Mouse (Mus musculus): ENCODE data around the gene 2310034G01Rik. TPM values are rescaled to one million over a fixed set of nuclear protein-coding genes. Genes with fewer than 3 reads are reported as not detected.

The 2310034G01Rik gene
- 0.37 and 0.41 TPM in 2 replicates for polyA plus RNA-seq (2016; fragmentation: Nextera tagmentation; extraction: Ambion mirVana)

DNA sequence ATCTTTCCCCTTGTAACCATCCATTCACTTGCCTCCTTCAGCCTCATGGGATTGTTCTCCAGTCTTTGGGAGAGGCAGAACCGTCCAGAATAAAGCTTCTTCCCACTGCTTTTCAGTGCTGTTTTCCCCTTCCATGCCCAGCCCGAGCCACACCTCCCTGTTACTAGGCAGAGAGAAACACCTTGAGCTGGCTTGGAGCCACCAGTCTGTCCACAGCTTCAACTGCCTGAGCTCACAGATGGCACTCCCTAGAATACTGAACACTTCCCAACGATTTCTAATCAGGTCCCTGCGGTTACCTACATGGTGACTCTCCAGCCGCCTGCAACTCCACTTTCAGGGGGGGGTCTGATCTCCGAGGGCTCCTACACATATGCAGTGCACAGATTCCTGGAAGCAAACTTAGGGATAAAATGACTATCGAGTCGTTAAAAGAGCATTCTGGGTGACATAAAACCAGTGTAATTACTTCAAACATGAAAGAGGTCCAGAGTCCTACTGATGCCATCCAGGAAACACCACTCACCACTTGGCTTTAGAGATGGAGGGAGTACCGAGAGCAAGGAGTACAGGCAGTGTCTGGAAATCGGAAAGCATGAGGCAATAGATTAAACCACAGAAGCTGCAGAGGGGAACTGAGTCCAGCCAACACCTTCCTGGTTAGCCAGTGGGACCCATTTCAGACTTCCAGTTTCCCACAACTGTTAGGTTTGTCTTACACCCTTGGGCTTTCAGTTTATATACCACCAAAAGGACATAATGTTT, at the start of gene 2310034G01Rik:
Gene 2310034G01Rik (minus strand): TSS at position 135 of the 765 bp plus-strand sequence.
- Histone ChIP-seq H3K36me3 (no peaks in the 10 kb centered on the region), H3K9me3 (replicated peaks) (no peaks in the 10 kb centered on the region), H3K27ac (peak within 1 kb of the TSS; percentile 63; the same call in 1 of the 2 replicates), H3K4me1 (peaks cover 44% of the 10 kb centered on the region), H3K4me3 (peak within 1 kb of the TSS; percentile 71), H3K4me2 (peak within 1 kb of the TSS; percentile 97), H3K9ac (peak within 1 kb of the TSS; percentile 73), H3K27me3 (replicated peaks) (peaks cover 47% of the 10 kb centered on the region)
- WGBS (ENCODE audit: insufficient replicate concordance), result 50% methylated on average over 10 of the region's 10 CpGs
- ATAC-seq, result no peak

DNA sequence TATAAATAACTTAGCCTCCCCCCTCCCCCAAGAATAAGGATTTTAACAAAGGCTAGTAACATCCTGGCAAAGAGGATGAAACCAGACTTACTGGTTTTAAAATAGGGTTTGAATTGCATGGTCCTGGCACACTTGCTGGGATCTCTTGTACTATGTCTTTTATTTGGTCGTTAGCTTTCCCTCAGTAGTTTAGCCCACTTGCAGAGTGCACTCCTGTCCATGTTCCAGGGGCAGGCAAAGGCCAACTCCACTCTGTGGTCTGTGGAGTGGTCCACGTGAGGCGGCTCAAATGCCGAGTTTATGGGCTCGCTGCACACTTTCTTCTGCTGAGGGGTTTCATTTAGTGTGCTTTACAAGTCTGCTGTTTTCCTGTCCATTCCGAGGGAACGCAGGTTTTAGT, 49.8 kb upstream of the 2310034G01Rik start:
- H3K36me3 ChIP-seq, result peaks cover 28% of the 10 kb centered on the region
- 80% methylated on average over 7 of the region's 7 CpGs for WGBS (ENCODE audit: insufficient replicate concordance)
- peaks cover 27% of the 10 kb centered on the region for H3K4me1 ChIP-seq
- H3K27me3 ChIP-seq (replicated peaks), result no peaks in the 10 kb centered on the region
- no peak overlapping the region for H3K4me3 ChIP-seq
- H3K4me2 ChIP-seq, result no peak overlapping the region
- H3K9ac ChIP-seq, result no peak overlapping the region
- H3K27ac ChIP-seq, result no peak overlapping the region
- H3K9me3 ChIP-seq (replicated peaks), result no peaks in the 10 kb centered on the region
- ATAC-seq, result no peak

DNA sequence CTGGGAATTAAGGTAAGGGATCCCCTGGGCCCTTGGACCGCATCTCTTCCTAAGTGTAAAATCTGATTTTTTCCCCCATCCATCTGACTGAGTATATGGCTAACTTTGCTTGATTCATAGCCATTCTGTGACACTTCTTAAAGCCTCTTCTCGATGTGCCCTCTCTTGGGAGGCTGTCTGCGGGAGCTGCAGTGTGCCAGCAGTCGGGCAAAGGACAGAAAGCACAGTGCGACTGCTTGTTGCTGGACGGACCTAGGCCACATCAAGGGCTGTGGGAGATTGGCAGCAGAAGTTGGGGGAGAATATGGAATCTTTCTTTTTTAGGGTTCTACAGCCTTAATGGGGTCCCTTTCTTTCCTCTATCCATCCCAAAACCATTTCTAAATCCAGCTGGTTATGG, 49.3 kb upstream of the 2310034G01Rik start:
- Histone ChIP-seq H3K27me3 (replicated peaks) (no peaks in the 10 kb centered on the region), H3K9ac (no peak overlapping the region), H3K9me3 (replicated peaks) (no peaks in the 10 kb centered on the region), H3K4me3 (no peak overlapping the region), H3K36me3 (peaks cover 27% of the 10 kb centered on the region), H3K4me1 (peaks cover 31% of the 10 kb centered on the region), H3K4me2 (no peak overlapping the region), H3K27ac (no peak overlapping the region)
- WGBS (ENCODE audit: insufficient replicate concordance), result 79% methylated on average over 6 of the region's 6 CpGs
- no peak for ATAC-seq

DNA sequence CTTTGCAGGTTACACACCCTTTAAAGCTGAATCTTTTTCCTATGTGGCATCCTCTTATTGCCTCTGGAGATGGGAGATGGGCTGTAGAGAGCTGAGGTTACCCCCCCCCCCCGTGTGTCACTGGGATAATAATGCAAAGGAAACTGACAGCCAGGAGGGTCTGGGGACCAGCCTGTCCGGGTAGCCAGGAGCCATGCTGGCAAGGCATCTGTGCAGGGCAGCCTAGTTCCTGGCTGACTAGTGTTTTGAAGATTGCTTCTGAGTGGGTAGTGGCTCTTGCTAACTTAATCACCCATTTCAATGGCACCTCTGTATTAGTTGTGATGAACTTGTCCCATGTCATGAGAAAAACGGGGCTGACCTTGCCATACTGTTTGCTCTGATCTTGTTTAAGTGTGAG, 48.3 kb upstream of the 2310034G01Rik start:
- Histone ChIP-seq H3K9me3 (replicated peaks) (no peaks in the 10 kb centered on the region), H3K4me1 (peaks cover 41% of the 10 kb centered on the region), H3K4me3 (no peak overlapping the region), H3K36me3 (peaks cover 20% of the 10 kb centered on the region), H3K27ac (no peak overlapping the region), H3K27me3 (replicated peaks) (no peaks in the 10 kb centered on the region), H3K4me2 (peak overlapping the region; percentile 93), H3K9ac (0 out of 2 replicates have a peak overlapping the region, but pooled peaks have one; percentile 88)
- ATAC-seq, result no peak
- WGBS (ENCODE audit: insufficient replicate concordance), result 57% methylated on average over 3 of the region's 3 CpGs

DNA sequence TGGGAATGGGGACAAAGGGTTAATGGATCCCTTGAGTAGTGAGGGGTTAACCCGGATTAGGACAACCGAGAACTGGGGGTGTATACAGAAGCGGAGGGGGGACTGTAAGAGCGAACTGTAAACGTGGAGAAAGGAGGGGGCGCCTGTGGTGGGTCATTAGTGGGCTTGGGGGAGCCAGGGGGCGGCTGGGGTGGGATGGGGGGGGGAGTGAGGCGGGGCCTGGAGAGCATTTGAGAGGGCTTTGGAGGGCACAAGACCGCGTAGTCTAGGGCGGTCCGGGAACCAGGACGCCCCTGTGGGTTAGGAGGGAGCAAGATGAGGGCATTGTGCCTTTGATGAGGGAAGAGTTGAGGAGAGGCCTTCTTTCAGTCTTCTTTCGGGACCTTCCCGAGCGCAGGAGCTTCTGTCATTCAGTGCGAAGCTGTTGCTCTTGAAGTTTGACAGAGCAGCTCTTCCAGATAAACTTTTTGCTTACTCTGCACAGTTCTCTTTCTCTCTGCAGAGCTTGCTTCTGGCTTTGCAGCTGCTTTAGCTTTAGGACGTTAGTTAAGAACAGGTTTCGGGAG, 47.4 kb upstream of the 2310034G01Rik start:
- Histone ChIP-seq H3K4me1 (peaks cover 43% of the 10 kb centered on the region), H3K4me3 (peak overlapping the region; percentile 86), H3K9me3 (replicated peaks) (no peaks in the 10 kb centered on the region), H3K36me3 (peaks cover 11% of the 10 kb centered on the region), H3K4me2 (peak overlapping the region; percentile 93), H3K9ac (peak overlapping the region; percentile 88), H3K27me3 (replicated peaks) (no peaks in the 10 kb centered on the region), H3K27ac (peak overlapping the region; percentile 78; the same call in 1 of the 2 replicates)
- no peak for ATAC-seq
- 5% methylated on average over 19 of the region's 19 CpGs for WGBS (ENCODE audit: insufficient replicate concordance)

DNA sequence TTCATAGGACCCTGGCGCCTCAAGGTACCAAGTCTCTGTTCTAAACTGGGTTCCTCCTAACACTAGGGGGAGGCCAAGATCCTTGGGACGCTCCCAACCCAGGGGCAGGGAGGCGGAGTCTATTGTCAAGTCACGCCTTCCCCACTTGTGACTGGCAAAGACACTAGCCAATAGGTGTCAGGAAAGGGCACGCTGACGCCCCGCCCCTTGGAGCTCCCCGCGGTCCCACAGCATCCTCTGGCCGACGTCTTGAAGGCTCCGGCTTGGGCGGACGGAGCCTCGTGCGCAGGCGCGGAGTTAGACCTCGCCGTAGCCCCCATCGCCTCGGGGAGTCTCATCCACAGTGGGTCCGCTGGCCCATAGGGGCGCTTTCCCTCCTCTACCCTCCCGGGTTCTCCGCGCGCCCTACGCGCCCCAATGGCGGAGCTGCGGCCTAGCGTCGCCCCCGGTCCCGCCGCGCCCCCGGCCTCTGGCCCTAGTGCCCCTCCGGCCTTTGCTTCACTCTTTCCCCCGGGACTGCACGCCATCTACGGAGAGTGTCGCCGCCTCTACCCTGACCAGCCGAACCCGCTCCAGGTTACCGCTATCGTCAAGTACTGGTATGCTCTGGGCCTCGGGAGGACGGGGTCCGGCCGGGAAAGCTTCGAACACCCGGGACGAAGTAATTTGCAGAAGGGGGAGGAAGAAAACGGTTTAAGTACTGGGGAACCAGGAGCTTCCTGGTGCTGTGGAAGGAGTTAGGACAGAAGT, 46.8 kb upstream of the 2310034G01Rik start, which contains the start of gene Sufu:
Gene Sufu (plus strand): TSS at position 211 of the 750 bp plus-strand sequence.
- no peaks in the 10 kb centered on the region for H3K27me3 ChIP-seq (replicated peaks)
- peak within 1 kb of the TSS; percentile 88 for H3K9ac ChIP-seq
- H3K27ac ChIP-seq, result peak within 1 kb of the TSS; percentile 80
- ATAC-seq, result peak; percentile 83
- H3K4me2 ChIP-seq, result peak within 1 kb of the TSS; percentile 93
- H3K4me3 ChIP-seq, result peak within 1 kb of the TSS; percentile 86
- no peaks in the 10 kb centered on the region for H3K9me3 ChIP-seq (replicated peaks)
- WGBS (ENCODE audit: insufficient replicate concordance), result under 1% methylated on average over 57 of the region's 57 CpGs
- H3K4me1 ChIP-seq, result peaks cover 45% of the 10 kb centered on the region
- peaks cover 12% of the 10 kb centered on the region for H3K36me3 ChIP-seq

DNA sequence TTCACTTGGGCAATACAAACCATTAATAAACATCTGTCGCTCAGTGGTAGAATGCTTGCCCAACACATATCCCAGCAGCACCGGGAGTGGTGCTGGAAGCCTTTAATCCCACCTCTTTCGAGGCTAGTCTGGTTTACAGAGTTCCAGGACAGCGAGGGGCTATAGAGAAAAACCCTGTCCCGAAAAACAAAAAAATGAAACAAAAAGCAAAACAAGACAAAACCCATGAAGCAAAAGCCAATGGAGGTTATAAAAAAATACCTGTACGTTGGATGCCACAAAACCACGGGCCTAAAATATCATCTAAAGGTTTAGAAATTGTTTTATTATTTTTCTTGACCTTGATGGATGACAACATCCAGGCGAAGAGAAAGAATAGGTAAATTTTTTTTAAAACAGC, 46.0 kb upstream of the 2310034G01Rik start:
- ATAC-seq, result no peak
- H3K36me3 ChIP-seq, result peaks cover 13% of the 10 kb centered on the region
- no peaks in the 10 kb centered on the region for H3K27me3 ChIP-seq (replicated peaks)
- peak overlapping the region; percentile 86 for H3K4me3 ChIP-seq
- H3K4me2 ChIP-seq, result peak overlapping the region; percentile 93
- peak overlapping the region; percentile 80 for H3K27ac ChIP-seq
- H3K9ac ChIP-seq, result peak overlapping the region; percentile 80
- WGBS (ENCODE audit: insufficient replicate concordance), result 10% methylated on average over 8 of the region's 8 CpGs
- peaks cover 47% of the 10 kb centered on the region for H3K4me1 ChIP-seq
- H3K9me3 ChIP-seq (replicated peaks), result no peaks in the 10 kb centered on the region

DNA sequence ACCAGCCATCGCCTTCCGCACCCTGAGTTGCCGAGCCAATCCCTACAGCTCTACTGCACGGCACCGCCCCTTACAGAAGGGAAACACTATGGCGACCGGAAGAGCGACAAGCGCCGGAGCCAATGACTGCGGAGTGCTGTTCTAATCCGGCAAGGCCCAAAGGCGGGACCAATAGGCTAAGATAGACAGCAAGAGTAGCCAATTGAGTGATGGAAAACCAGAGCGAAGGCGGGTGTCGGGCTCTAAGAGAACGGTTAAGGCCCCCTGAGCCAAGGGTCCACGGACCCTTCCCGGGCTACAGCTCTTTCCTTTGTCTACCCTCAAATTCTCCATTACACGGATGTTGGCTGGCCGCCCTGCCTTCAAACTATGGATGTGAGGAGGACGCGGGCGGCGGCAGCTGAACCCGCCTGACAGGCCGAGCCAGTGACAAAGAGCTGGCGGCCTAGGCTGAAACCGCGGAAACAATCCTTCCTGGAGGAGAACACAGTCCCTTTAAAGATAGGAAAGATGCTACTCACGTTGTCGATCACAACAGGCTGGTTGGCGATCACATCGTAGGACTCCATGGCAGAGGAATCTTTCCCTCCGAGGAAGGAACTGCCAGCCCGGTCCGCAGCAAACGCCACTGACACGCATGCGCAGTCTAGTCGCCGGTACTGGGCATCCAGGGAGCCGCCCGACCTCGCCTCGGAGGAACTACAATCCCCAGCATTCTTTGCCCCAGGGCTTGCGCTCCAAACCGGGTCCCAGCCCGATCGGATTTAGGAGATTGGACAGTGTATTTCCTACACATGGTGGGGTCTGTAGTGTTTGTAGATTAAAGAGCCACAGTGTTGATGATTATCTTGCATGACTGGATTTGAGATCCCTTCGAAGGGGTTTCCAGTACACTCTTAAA, 45.3 kb upstream of the 2310034G01Rik start, which contains the start of gene Actr1a:
Gene Actr1a (minus strand): TSS at position 640 of the 901 bp plus-strand sequence.
- H3K27me3 ChIP-seq (replicated peaks), result no peaks in the 10 kb centered on the region
- peak within 1 kb of the TSS; percentile 93 for H3K4me2 ChIP-seq
- H3K27ac ChIP-seq, result peak within 1 kb of the TSS; percentile 80
- no peaks in the 10 kb centered on the region for H3K9me3 ChIP-seq (replicated peaks)
- under 1% methylated on average over 51 of the region's 51 CpGs for WGBS (ENCODE audit: insufficient replicate concordance)
- peaks cover 47% of the 10 kb centered on the region for H3K4me1 ChIP-seq
- H3K4me3 ChIP-seq, result peak within 1 kb of the TSS; percentile 86
- H3K9ac ChIP-seq, result peak within 1 kb of the TSS; percentile 80
- ATAC-seq, result peak; percentile 92
- H3K36me3 ChIP-seq, result peaks cover 15% of the 10 kb centered on the region

DNA sequence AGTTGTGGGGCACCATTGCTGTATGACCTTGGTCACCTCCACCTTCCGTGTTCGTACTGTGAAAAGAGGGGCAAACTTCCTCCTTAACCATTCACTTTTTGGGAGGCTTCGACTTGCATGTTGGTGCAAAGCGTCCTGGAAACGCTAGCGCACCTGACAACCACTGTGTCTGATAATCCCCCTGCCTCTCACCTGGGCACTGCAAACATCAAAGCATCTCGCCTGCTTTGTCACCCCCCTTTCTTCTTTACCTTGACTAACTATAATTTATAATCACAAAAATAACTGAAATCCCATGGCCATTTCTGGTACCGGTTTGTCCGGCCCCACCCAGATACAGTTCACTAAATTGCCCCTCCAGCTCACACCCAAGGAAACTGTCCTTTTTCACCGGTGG, 44.6 kb upstream of the 2310034G01Rik start:
- peak overlapping the region; percentile 67 for H3K27ac ChIP-seq
- no peak for ATAC-seq
- WGBS (ENCODE audit: insufficient replicate concordance), result 3% methylated on average over 10 of the region's 10 CpGs
- H3K4me2 ChIP-seq, result peak overlapping the region; percentile 93
- H3K9ac ChIP-seq, result peak overlapping the region; percentile 80
- peak overlapping the region; percentile 86 for H3K4me3 ChIP-seq
- no peaks in the 10 kb centered on the region for H3K9me3 ChIP-seq (replicated peaks)
- peaks cover 22% of the 10 kb centered on the region for H3K36me3 ChIP-seq
- peaks cover 47% of the 10 kb centered on the region for H3K4me1 ChIP-seq
- no peaks in the 10 kb centered on the region for H3K27me3 ChIP-seq (replicated peaks)

DNA sequence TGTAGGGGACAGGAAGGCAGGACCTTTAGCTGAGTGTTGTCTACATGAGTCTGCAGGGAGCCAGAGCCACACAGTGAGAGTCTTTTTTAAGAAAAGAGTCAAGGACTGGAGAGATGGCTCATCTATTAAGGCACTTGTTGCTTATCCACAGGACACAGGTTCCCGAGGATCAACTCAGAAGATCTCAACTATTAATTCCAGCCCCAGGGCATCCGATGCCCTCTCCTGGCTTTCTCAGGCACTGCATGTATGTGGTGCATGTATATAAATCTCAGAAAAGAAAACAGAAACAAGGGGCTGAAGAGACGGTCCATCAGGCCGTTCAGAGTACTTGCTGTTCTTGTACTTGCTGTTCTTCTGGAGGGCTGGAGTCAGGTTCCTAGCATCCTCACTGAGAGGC, 41.9 kb upstream of the 2310034G01Rik start:
- Histone ChIP-seq H3K27ac (no peak overlapping the region), H3K36me3 (peaks cover 44% of the 10 kb centered on the region), H3K4me3 (no peak overlapping the region), H3K4me1 (peaks cover 27% of the 10 kb centered on the region), H3K27me3 (replicated peaks) (no peaks in the 10 kb centered on the region), H3K9ac (no peak overlapping the region), H3K9me3 (replicated peaks) (no peaks in the 10 kb centered on the region), H3K4me2 (no peak overlapping the region)
- WGBS (ENCODE audit: insufficient replicate concordance), result 48% methylated on average over 4 of the region's 4 CpGs
- no peak for ATAC-seq

DNA sequence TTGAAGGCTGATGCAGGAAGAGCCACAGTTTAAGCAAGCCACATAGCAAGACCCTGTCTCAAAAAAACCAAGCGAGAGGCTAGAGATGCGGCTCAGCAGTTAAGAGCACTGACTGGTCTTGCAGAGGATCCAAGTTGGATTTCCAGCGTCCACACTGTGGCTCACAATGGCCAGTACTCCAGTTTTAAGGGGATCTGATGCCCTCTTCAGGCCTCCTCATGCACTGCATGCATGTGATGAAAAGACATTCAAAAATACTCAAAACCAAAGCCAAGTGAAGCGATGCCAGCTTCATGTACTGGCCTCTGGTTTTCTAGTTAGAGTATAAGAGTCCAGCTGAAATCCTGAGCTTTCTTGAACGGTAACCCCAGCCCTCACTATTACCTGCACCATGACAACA, 39.8 kb upstream of the 2310034G01Rik start:
- peaks cover 20% of the 10 kb centered on the region for H3K4me1 ChIP-seq

More for the DNA sequence above, 39.8 kb upstream of the 2310034G01Rik start:
- ATAC-seq, result no peak
- no peak overlapping the region for H3K27ac ChIP-seq
- peaks cover 65% of the 10 kb centered on the region for H3K36me3 ChIP-seq
- no peak overlapping the region for H3K4me2 ChIP-seq
- H3K9ac ChIP-seq, result no peak overlapping the region
- no peaks in the 10 kb centered on the region for H3K27me3 ChIP-seq (replicated peaks)
- H3K4me3 ChIP-seq, result no peak overlapping the region
- WGBS (ENCODE audit: insufficient replicate concordance), result 86% methylated on average over 5 of the region's 5 CpGs
- no peaks in the 10 kb centered on the region for H3K9me3 ChIP-seq (replicated peaks)

Data from liver, embryonic 12.5 days (tissue).